Mouse (Mus musculus) monocyte, adult 2 months (primary cell): Measurements from ENCODE around the gene Bmpr1b.

Source experiments
- DNase-seq, 2 experiments: peaks; one replicate each; pipeline ENCODE4 v3.0.0; 2022; ENCODE audit warnings: low spot score in 2 of 2, low read depth in 1 of 2

Gene Bmpr1b

GRCm38 (mm10) chr3:142043006-142043405 is 126.2 kb downstream of the Bmpr1b start:
- no peak for DNase-seq

GRCm38 (mm10) chr3:142040345-142040744 is 128.9 kb downstream of the Bmpr1b start:
- DNase-seq = no peak

- no peak for DNase-seq
Measured at GRCm38 (mm10) chr3:142034160-142034559, 135.1 kb downstream of the Bmpr1b start.

GRCm38 (mm10) chr3:142019716-142020115 is 149.5 kb downstream of the Bmpr1b start:
- DNase-seq = no peak

GRCm38 (mm10) chr3:141984548-141984947 is 184.7 kb downstream of the Bmpr1b start:
- DNase-seq = no peak

- DNase-seq = no peak
Measured at GRCm38 (mm10) chr3:141981613-141982432, 187.4 kb downstream of the Bmpr1b start.

GRCm38 (mm10) chr3:141966244-141966643 is 203.0 kb downstream of the Bmpr1b start:
- no peak for DNase-seq

- no peak for DNase-seq
Measured at GRCm38 (mm10) chr3:141952931-141953330, 216.3 kb downstream of the Bmpr1b start.

- DNase-seq = no peak
Measured at GRCm38 (mm10) chr3:141950642-141951041, 218.6 kb downstream of the Bmpr1b start.

GRCm38 (mm10) chr3:141948506-141948905 is 220.7 kb downstream of the Bmpr1b start:
- DNase-seq = no peak

- DNase-seq = no peak
Measured at GRCm38 (mm10) chr3:141948096-141948495, 221.1 kb downstream of the Bmpr1b start.

- no peak for DNase-seq
Measured at GRCm38 (mm10) chr3:141946846-141947245, 222.4 kb downstream of the Bmpr1b start.

- no peak for DNase-seq
Measured at GRCm38 (mm10) chr3:141943317-141943742, 225.9 kb downstream of the Bmpr1b start.

- DNase-seq = no peak
Measured at GRCm38 (mm10) chr3:141940207-141940606, 229.0 kb downstream of the Bmpr1b start.

- DNase-seq = no peak
Measured at GRCm38 (mm10) chr3:141936594-141937272, 232.5 kb downstream of the Bmpr1b start.

- no peak for DNase-seq
Measured at GRCm38 (mm10) chr3:141932956-141933355, 236.3 kb downstream of the Bmpr1b start.

GRCm38 (mm10) chr3:141931372-141932092 is 237.7 kb downstream of the Bmpr1b start:
- DNase-seq = no peak

- no peak for DNase-seq
Measured at GRCm38 (mm10) chr3:141923442-141923841, 245.8 kb downstream of the Bmpr1b start.

GRCm38 (mm10) chr3:141921161-141921560 is 248.1 kb downstream of the Bmpr1b start:
- no peak for DNase-seq

- no peak for DNase-seq
Measured at GRCm38 (mm10) chr3:141919661-141920060, 249.6 kb downstream of the Bmpr1b start.

GRCm38 (mm10) chr3:141917166-141917565 is 252.1 kb downstream of the Bmpr1b start:
- DNase-seq = no peak

GRCm38 (mm10) chr3:141915995-141916394 is 253.2 kb downstream of the Bmpr1b start:
- DNase-seq = no peak
